Mouse (Mus musculus) hindbrain, postnatal 0 days (tissue): ENCODE measurements around the gene Myo15. TPM values are rescaled to one million over a fixed set of nuclear protein-coding genes. Genes with fewer than 3 reads are reported as not detected.
"Not testable (repeated sequence)": the region's sequence is repeated elsewhere in the genome, so short reads cannot be mapped to it uniquely, and the experiment has no call there.

Experiments
- ATAC-seq: fragments of 200-750 bp; cut with Nextera tagmentation; 2 replicates; pipeline ENCODE4 v1.8.0; 2017; ENCODE audit warnings: mild to moderate bottlenecking, moderate TSS enrichment, moderate library complexity
- DNase-seq: peaks from one replicate; pipeline ENCODE4 v3.0.0-alpha.2; 2015; ENCODE audit warnings: low spot score
- H3K27ac ChIP-seq: fragments of 300-500 bp; sonication (generic); 2 replicates; pipeline ENCODE4 v1.5.1; 2014; ENCODE audit warnings: mild to moderate bottlenecking
- H3K27me3 ChIP-seq: fragments of 300-500 bp; sonication (generic); 2 replicates; pipeline ENCODE4 v1.6.1; 2014; ENCODE audit warnings: low read length, mixed read lengths; ENCODE audit not compliant: insufficient read depth
- H3K36me3 ChIP-seq: fragments of 300-500 bp; sonication (generic); 2 replicates; pipeline ENCODE4 v1.6.1; 2014; ENCODE audit warnings: low read length, mixed read lengths; ENCODE audit not compliant: insufficient read depth
- H3K4me1 ChIP-seq: fragments of 300-500 bp; sonication (generic); 2 replicates; pipeline ENCODE4 v1.6.1; 2014; ENCODE audit warnings: antibody characterized with exemption, low read length, mixed read lengths; ENCODE audit not compliant: insufficient read depth
- H3K4me2 ChIP-seq: fragments of 300-500 bp; sonication (generic); 2 replicates; pipeline ENCODE4 v1.6.1; 2014; ENCODE audit warnings: low read depth, mild to moderate bottlenecking, low read length, moderate library complexity, mixed read lengths
- H3K4me3 ChIP-seq: fragments of 300-500 bp; sonication (generic); 2 replicates; pipeline ENCODE4 v1.5.1; 2014; ENCODE audit warnings: low read length
- H3K9ac ChIP-seq: fragments of 300-500 bp; sonication (generic); replicated peaks from 2 replicates; pipeline ENCODE4 v1.6.1; 2014; ENCODE audit warnings: mild to moderate bottlenecking, low read length, moderate library complexity, mixed read lengths
- H3K9me3 ChIP-seq: fragments of 300-500 bp; sonication (generic); 2 replicates; pipeline ENCODE4 v1.6.1; 2016; ENCODE audit warnings: low read length, mixed read lengths
- CTCF ChIP-seq: IDR thresholded peaks from 2 replicates; pipeline ENCODE4 v1.5.1; 2016; ENCODE audit warnings: antibody characterized with exemption, control low read depth, low read depth
- WGBS: fragments of 180-500 bp; shearing (Covaris S2); extraction: QIAGEN DNeasy Blood & Tissue Kit; methylation state at CpG from one replicate; pipeline ENCODE4 v1.1.7; 2014; 5-methylcytosine and 5-hydroxymethylcytosine counted together
- polyA plus RNA-seq: library from polyadenylated mRNA; unstranded; fragments of >200 nt; fragmentation: Nextera tagmentation; extraction: Ambion mirVana; gene quantifications from 2 replicates; pipeline ENCODE4 v1.2.1, GENCODE M21; 2015
- total RNA-seq: library from RNA; depleted of rRNA; stranded (reverse); fragments of >200 nt; gene quantifications from 2 replicates; pipeline ENCODE4 v1.2.3, GENCODE M21; 2014

Myo15 gene
- total and polyA plus RNA-seq, 2 experiments from 2014 or later = 0.30 to 0.31 TPM

DNA sequence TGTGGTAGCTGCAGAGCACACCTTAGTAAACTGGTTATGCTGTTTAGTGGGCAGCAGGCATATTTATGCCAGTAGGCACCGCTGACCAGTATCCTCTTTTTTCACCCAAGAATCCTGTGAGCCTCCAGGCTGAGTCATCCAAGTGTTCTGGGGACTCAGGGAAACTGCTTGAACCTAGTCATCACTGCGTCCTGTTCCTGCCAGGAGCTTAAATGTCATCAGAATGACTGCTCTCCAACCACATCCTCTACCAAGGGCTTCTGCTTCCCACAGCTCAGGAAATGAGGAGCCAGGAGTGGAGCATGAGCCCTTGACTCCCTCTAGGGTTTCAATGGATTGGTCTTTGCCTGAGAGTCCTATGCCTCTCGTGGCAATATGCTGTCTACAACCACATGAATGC is 32.5 kb upstream of the Myo15 start:
- no peak overlapping the region for H3K27ac ChIP-seq

DNA sequence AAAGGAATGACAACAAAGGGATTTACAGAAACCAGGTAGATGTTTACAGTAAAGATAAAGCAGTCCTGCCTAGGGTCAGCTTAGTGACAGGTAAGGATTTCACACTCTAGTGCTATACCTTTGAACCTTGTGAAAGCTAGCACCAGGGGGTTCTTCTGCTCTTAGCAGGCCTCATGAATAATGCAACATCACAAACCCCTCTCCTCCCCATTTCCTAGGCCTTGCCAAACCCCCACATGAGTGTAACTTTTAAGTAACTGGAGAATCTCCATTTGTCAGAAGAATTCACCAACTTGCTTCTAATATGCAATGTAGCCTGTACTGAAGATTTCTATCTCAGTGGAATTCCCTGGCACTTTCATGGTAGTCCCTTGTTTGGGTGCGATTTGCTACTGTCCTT is 29.5 kb upstream of the Myo15 start:
- not testable (repeated sequence) for H3K4me2 ChIP-seq, H3K9ac ChIP-seq, H3K27me3 ChIP-seq, ATAC-seq, H3K9me3 ChIP-seq, DNase-seq, H3K27ac ChIP-seq, H3K4me1 ChIP-seq, H3K4me3 ChIP-seq
- 15% methylated on average over 1 of the region's 1 CpGs for WGBS
- peaks cover 54% of the 10 kb centered on the region for H3K36me3 ChIP-seq

More for the DNA sequence above, 32.5 kb upstream of the Myo15 start:
- TF ChIP-seq CTCF = no peak
- Histone ChIP-seq H3K4me3 (no peak overlapping the region), H3K27me3 (no peaks in the 10 kb centered on the region), H3K9me3 (no peaks in the 10 kb centered on the region), H3K4me2 (no peak overlapping the region), H3K4me1 (no peaks in the 10 kb centered on the region), H3K9ac (no peak overlapping the region), H3K36me3 (peaks cover 46% of the 10 kb centered on the region)
- no peak for ATAC-seq
- 88% methylated on average over 3 of the region's 3 CpGs for WGBS
- no peak for DNase-seq

DNA sequence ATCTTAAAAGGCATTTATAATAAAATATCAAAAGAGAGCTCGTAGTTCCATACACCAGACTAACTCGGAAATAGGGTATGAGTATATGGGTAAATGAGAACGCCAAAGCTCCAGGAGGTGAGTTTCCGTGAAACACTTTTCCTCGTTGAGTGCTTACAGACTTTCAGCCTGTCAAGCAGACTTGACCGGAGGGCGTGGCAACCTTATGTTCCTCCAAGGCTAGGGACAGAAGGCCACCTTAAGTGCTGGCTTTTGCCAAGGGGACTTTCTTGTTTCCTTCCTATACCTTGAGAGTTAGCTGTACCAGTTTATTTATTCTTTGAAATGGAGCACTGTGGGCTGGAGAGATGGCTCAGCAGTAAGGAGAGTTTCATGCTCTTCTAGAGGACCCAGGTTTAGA is 29.0 kb upstream of the Myo15 start:
- WGBS = 45% methylated on average over 7 of the region's 7 CpGs
- peaks cover 52% of the 10 kb centered on the region for H3K36me3 ChIP-seq
- no peak overlapping the region for H3K4me2 ChIP-seq
- H3K4me1 ChIP-seq = no peaks in the 10 kb centered on the region
- TF ChIP-seq CTCF = no peak
- no peak overlapping the region for H3K4me3 ChIP-seq
- H3K9me3 ChIP-seq = no peaks in the 10 kb centered on the region
- no peak overlapping the region for H3K9ac ChIP-seq
- H3K27me3 ChIP-seq = no peaks in the 10 kb centered on the region
- no peak overlapping the region for H3K27ac ChIP-seq
- ATAC-seq = no peak
- DNase-seq = no peak

DNA sequence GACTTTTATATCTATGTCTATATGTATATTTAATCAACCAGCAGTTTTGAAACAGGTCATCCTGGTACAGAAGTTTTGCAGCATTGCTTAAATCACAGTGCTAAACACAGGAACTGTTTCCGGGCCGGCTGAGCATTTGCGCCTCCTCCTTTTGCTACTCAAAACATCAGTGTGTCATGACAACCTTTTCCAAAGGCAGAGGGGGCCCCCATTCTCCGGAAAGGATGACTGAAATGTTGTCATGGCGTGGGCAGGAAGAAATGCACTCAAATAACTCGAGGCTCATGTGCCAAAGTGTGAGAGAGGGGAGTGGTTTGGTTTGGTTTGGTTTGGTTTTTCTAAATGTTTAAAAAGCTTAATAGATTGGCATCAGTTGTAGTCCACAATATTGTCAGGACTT is 26.2 kb upstream of the Myo15 start:
- no peak overlapping the region for H3K4me3 ChIP-seq
- no peaks in the 10 kb centered on the region for H3K4me1 ChIP-seq
- no peaks in the 10 kb centered on the region for H3K9me3 ChIP-seq
- DNase-seq (no peak), ATAC-seq (no peak)
- no peak overlapping the region for H3K4me2 ChIP-seq
- WGBS = 85% methylated on average over 6 of the region's 6 CpGs
- peaks cover 35% of the 10 kb centered on the region for H3K36me3 ChIP-seq
- H3K9ac ChIP-seq = no peak overlapping the region
- H3K27me3 ChIP-seq = no peaks in the 10 kb centered on the region
- TF ChIP-seq CTCF = no peak
- H3K27ac ChIP-seq = no peak overlapping the region

DNA sequence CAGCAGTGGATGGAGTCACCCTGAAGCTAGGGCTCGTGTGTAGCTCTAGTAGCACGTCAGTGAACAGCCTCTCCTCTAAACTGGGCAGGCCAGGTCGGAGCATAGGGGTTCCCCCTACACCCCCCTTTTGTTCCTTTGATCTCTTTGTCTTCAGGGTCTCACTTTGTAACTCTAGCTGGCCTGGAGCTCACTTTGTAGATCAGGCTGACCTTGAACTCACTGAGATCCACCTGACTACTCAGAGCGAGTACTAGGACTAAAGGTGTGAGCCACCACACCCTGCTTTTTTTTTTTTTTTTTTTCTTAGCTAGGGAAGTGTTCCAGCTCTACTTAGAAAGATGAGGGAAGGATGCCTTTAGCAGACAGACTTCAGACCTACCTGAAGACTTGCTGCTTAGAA is 25.1 kb upstream of the Myo15 start:
- WGBS = 80% methylated on average over 4 of the region's 4 CpGs
- no peak for ATAC-seq
- no peak overlapping the region for H3K9ac ChIP-seq
- H3K27me3 ChIP-seq = no peaks in the 10 kb centered on the region
- no peak overlapping the region for H3K4me3 ChIP-seq
- no peak for TF ChIP-seq CTCF
- H3K27ac ChIP-seq = no peak overlapping the region
- H3K4me1 ChIP-seq = no peaks in the 10 kb centered on the region
- H3K36me3 ChIP-seq = peaks cover 28% of the 10 kb centered on the region
- DNase-seq = no peak
- no peaks in the 10 kb centered on the region for H3K9me3 ChIP-seq
- no peak overlapping the region for H3K4me2 ChIP-seq

DNA sequence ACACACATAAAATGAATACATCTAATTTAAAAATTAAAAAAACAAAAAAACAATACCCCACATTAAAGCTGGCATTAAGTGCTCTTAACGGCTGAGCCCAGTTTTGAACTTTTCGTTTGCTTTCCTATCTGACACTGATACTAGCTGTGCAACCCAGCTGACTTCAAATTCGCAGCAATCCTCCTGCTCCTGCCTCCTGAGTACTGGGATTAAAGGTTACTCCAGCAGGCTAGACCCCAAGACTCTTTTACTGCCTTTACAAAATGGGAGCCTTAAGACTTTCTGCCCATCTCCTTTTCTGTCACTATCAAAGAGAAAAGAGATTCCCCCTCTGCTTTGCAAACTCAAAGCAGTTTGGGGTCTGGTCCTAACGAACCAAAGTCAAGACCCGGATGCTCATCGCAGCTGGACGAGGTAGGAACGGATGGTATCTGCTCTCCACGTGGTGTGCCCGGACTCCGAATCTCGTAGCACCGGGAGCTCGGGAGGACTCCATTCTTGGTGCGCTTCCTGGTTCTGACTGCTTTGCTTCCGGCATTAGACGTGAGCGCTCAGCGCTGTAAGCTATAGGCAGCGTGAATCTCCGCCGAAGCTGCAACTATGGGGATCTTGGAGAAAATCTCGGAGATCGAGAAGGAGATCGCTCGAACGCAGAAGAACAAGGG is 14.9 kb upstream of the Myo15 start, which contains the start of gene Drg2:
TSS of gene Drg2 (plus strand) at position 512 of the 665 bp plus-strand sequence.
- DNase-seq (peak; percentile 96), ATAC-seq (peak; percentile 92)
- Histone ChIP-seq H3K27ac (peak within 1 kb of the TSS; percentile 75), H3K9ac (peak within 1 kb of the TSS; percentile 74), H3K9me3 (no peaks in the 10 kb centered on the region), H3K27me3 (no peaks in the 10 kb centered on the region), H3K4me2 (peak within 1 kb of the TSS; percentile 90), H3K4me3 (peak within 1 kb of the TSS; percentile 71), H3K36me3 (peaks cover 24% of the 10 kb centered on the region), H3K4me1 (peaks cover 5% of the 10 kb centered on the region; the same call in 1 of the 2 replicates)
- TF ChIP-seq CTCF = no peak
- 5% methylated on average over 27 of the region's 27 CpGs for WGBS

DNA sequence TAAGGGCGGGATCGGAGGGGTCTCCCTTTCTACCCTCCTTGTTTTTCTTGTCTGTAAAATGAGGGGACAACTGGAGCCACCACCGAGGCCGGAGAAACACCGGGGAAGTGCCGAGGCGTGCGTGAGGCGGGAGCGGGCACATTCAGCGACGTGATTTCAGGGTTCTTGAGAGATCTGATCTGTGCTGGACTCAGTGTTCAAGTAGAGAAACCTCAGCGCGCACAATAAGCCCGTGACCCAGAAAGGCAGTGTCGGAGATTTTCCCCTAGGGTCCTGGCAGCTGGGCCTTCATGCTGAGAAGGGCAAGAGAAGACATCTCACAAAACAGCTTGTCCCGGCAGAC is 14.4 kb upstream of the Myo15 start:
- H3K9me3 ChIP-seq = no peaks in the 10 kb centered on the region
- peaks cover 29% of the 10 kb centered on the region for H3K36me3 ChIP-seq
- no peak for TF ChIP-seq CTCF
- peaks cover 5% of the 10 kb centered on the region; the same call in 1 of the 2 replicates for H3K4me1 ChIP-seq
- H3K27me3 ChIP-seq = no peaks in the 10 kb centered on the region
- H3K4me3 ChIP-seq = peak overlapping the region; percentile 71
- peak; percentile 44 for ATAC-seq
- DNase-seq = peak; percentile 7
- peak overlapping the region; percentile 90 for H3K4me2 ChIP-seq
- WGBS = under 1% methylated on average over 17 of the region's 17 CpGs
- H3K9ac ChIP-seq = peak overlapping the region; percentile 74
- H3K27ac ChIP-seq = peak overlapping the region; percentile 75
